Mouse (Mus musculus) G1E (cell line): ENCODE measurements at regions not wholly inside any gene's neighbourhood (a gene's known extent, or its start where the extent isn't known, plus 50 kb on each side); places are given as distances from the start of the nearest gene placed in this dataset.

ENCODE experiments used
- CTCF ChIP-seq: IDR thresholded peaks from 2 replicates; pipeline ENCODE4 v1.5.1; 2012; ENCODE audit warnings: low read depth, low read length, inconsistent platforms, mixed read lengths
- GATA1 ChIP-seq: IDR thresholded peaks from 2 replicates; pipeline ENCODE4 v1.6.1; 2012; ENCODE audit warnings: borderline replicate concordance, low read length, inconsistent platforms, mixed read lengths
- GATA2 ChIP-seq: IDR thresholded peaks from 2 replicates; pipeline ENCODE4 v1.6.1; 2012; ENCODE audit warnings: low read depth, low read length, inconsistent platforms, borderline replicate concordance
- TAL1 ChIP-seq: conservative IDR thresholded peaks from 2 replicates; pipeline ENCODE4 v1.6.1; 2012; ENCODE audit warnings: low read depth, low read length, inconsistent platforms, mixed read lengths

DNA sequence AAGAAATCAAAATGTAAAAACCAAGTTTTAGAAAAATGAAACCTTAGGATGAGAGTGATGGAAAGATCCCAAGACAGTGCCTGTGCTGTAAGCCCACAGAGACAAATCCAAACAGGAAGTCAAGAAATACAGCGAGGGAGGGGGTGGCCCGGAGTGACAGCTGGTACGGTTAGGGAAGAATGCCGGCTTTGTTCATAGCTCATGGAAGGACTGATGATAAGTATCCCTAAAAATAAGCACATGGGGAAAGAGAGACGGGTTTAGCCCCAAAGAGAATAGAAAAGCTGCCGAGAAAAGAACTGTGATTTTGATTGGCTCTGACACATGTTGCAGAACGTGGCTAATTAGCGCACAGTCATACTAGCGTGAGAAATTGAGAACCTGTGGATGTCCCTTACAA, 382.6 kb downstream of the Cd83 start:
- TF ChIP-seq CTCF = no peak
- no peak for TF ChIP-seq TAL1
- TF ChIP-seq GATA1 = no peak
- no peak for TF ChIP-seq GATA2
